Mouse (Mus musculus): ENCODE measurements around the gene Prrc2a. TPM values are rescaled to one million over a fixed set of nuclear protein-coding genes. Genes with fewer than 3 reads are reported as not detected.
A peak's percentile ranks its signal among the peaks of the same experiment; 100 is the strongest.

The Prrc2a gene
- polyA plus RNA-seq, 1 experiment from 2014 or later: 229 TPM

DNA sequence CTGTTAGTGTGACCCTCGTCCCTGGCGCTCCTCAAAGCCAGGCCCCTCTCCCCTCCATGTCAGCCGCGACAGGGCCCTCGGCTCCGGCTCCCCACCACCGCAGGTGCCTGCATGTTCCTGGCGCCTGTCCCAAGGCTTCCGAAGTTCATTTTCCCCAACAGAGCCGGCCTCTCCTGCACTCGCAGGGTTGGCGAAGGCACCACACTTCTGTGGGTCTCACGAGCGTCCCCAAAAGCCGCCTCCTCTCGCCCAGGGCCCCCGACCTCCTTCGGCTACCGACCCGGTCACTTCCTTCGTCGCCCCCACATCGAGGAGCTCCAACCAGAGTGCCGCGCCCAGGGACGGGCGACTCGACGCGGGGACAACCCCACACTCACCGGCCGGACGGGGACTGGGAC, 44.0 kb downstream of the Prrc2a start:
- peak; percentile 46 for DNase-seq (ENCODE audit: low spot score)
- peaks cover 60% of the 10 kb centered on the region for H3K36me3 ChIP-seq
- H3K4me3 ChIP-seq: peak overlapping the region; percentile 89
- peak overlapping the region; percentile 90 for H3K27ac ChIP-seq
- H3K27me3 ChIP-seq (ENCODE audit: low read depth, poor library complexity, severe bottlenecking): no peaks in the 10 kb centered on the region
- WGBS: under 1% methylated on average over 33 of the region's 33 CpGs
- peaks cover 29% of the 10 kb centered on the region for H3K4me1 ChIP-seq
- H3K9me3 ChIP-seq (replicated peaks): no peaks in the 10 kb centered on the region

DNA sequence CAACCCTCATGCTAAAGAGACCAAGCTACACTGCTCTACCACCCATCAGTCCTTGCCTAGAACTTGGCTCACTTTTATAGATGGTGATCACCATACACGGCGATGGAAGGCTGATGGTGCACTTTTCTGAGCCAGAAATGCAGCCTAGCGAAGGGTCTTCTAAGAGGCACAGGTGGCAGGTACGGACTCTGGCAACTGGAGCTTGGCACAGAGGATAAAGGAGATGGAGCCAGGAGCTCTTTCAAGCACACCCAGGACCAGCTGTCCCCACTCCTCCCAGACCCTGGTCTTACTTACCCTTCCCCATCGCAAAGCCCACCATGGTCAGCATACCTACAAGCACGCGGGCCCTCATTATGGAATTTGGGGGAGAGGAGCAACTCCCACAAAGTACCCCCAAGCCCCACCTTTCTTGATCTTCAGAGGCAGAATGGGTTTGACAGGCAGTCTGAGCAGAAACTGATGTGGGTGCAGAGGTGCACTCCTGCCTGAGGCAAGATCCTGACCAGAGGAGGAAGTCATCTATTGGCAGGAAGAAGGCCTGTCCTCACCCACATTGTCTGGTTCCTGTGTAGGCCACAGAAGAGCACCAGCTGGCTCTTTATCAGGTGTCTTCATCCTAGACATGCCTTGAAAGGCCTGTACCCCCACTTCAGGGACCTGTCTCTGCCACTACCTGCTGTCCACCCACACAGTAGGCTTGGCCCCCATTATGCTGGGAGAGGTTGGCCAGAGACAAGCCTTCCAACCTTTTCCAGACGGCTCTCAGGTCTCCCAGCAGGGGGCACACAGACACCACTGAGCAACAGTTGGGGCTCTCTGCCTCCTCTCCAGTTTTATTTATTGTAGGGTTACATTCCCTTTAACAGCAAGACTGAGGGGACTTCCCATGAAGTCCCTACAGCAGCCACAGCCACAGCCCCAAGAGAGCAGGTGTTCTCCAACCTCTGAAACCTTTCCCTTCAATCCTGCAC, 49.4 kb downstream of the Prrc2a start, which contains the start of gene Ly6g5b:
Gene Ly6g5b, minus strand, starts transcription at position 383 of the 974 bp plus-strand sequence.
- WGBS: 86% methylated on average over 8 of the region's 8 CpGs

DNA sequence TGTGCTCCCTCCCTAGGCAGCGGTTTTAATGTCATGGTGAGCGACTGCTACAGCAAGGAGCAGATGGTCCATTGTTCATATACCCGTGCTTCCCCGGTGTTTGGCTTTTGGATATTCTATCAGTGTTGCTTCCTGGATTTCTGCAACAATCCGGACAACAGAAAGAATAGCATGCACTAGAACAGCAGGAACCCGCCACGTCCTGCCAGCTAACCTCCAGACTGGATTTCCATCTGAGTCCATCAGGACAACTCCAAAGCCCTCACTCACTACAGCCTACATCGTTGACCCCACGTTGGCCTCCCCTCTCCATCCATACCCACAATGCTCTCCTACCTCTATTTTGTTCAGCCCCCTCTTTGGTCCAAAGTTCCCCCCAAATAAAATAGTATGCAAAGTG, 52.9 kb downstream of the Prrc2a start:
- H3K4me1 ChIP-seq: no peaks in the 10 kb centered on the region
- H3K4me3 ChIP-seq: no peak overlapping the region
- peaks cover 31% of the 10 kb centered on the region for H3K36me3 ChIP-seq
- no peak for DNase-seq (ENCODE audit: low spot score)
- H3K9me3 ChIP-seq (replicated peaks): no peaks in the 10 kb centered on the region
- WGBS: 89% methylated on average over 9 of the region's 9 CpGs
- H3K27me3 ChIP-seq (ENCODE audit: low read depth, poor library complexity, severe bottlenecking): no peaks in the 10 kb centered on the region
- no peak overlapping the region for H3K27ac ChIP-seq

More for the DNA sequence above, 49.4 kb downstream of the Prrc2a start, which contains the start of gene Ly6g5b:
- H3K27ac ChIP-seq: no peak within 1 kb of the TSS
- H3K4me3 ChIP-seq: no peak within 1 kb of the TSS
- DNase-seq (ENCODE audit: low spot score): no peak
- H3K9me3 ChIP-seq (replicated peaks): no peaks in the 10 kb centered on the region
- no peaks in the 10 kb centered on the region for H3K27me3 ChIP-seq (ENCODE audit: low read depth, poor library complexity, severe bottlenecking)
- H3K36me3 ChIP-seq: peaks cover 59% of the 10 kb centered on the region
- peaks cover 9% of the 10 kb centered on the region for H3K4me1 ChIP-seq

- DNase-seq (ENCODE audit: low spot score): no peak
- 87% methylated on average over 6 of the region's 6 CpGs for WGBS
- no peak within 1 kb of the TSS for H3K4me3 ChIP-seq
- peaks cover 8% of the 10 kb centered on the region; the same call in 1 of the 2 replicates for H3K4me1 ChIP-seq
- H3K27ac ChIP-seq: no peak within 1 kb of the TSS
- peaks cover 13% of the 10 kb centered on the region for H3K36me3 ChIP-seq
- H3K27me3 ChIP-seq (ENCODE audit: low read depth, poor library complexity, severe bottlenecking): no peaks in the 10 kb centered on the region
- H3K9me3 ChIP-seq (replicated peaks): no peaks in the 10 kb centered on the region
Observed at GRCm38 (mm10) chr17:35108097-35108496, 56.6 kb downstream of the Prrc2a start, which contains the start of gene Ly6g5c. Ly6g5c (plus strand) TSS chr17:35108279.

DNA sequence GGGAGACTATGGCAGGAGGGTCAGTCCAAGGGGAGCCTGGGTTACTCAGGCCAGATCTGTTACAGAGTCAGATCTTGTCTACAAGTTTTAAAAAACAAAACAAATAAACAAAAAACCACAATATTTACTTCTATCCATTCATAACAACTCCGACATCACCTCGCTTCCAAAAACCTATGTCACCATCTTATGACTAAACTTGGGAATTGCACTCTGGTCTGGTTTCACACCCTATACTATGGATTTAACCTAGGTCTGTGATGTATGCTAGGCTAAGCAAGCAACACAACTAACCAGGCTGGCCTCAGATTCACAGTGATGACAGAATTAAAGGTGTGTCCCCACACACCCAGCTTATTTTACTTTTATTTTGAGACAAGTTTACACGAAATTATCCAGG, 58.2 kb downstream of the Prrc2a start:
- Histone ChIP-seq H3K36me3 (peaks cover 29% of the 10 kb centered on the region), H3K4me3 (no peak overlapping the region), H3K27ac (no peak overlapping the region), H3K9me3 (replicated peaks) (no peaks in the 10 kb centered on the region), H3K4me1 (peaks cover 8% of the 10 kb centered on the region; the same call in 1 of the 2 replicates), H3K27me3 (ENCODE audit: low read depth, poor library complexity, severe bottlenecking) (no peaks in the 10 kb centered on the region)
- no peak for DNase-seq (ENCODE audit: low spot score)
- WGBS: 80% methylated on average over 3 of the region's 3 CpGs

DNA sequence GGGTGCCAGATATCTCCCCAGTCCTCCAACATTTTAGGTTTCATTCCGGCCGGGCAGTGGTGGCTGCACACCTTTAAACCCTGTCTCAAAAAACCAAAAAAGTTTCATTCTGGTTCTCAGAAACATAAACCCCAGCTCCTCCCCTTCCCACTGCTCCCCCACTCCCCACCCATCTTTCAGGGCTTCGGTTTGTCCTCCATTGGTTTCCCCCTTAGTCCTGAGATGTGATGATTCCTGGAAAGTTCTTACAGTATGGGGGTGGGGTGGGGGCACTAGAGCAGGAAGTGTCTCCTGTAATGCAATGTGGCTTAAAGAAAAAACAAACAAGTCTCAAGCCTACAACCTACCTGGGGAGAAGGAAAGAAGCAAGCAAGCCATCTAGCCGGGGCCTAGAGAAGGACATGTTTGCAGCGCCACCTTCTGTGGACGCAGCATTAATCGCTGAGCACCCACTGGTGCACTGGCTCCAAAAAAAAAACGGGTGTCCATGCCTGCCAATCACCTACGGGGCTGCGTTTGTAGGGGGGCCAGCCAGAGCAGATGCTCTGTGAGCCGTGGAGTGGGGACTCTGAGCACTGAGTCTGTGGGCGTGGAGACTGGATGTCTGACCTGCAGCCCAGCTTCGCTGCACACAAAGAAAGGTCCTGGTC, 58.8 kb downstream of the Prrc2a start:
- peak; percentile 40 for DNase-seq (ENCODE audit: low spot score)
- H3K9me3 ChIP-seq (replicated peaks): no peaks in the 10 kb centered on the region
- no peak overlapping the region for H3K27ac ChIP-seq
- peaks cover 35% of the 10 kb centered on the region for H3K36me3 ChIP-seq
- 35% methylated on average over 13 of the region's 13 CpGs for WGBS
- H3K4me3 ChIP-seq: peak overlapping the region; percentile 13; the same call in 1 of the 2 replicates
- no peaks in the 10 kb centered on the region for H3K27me3 ChIP-seq (ENCODE audit: low read depth, poor library complexity, severe bottlenecking)
- peaks cover 8% of the 10 kb centered on the region; the same call in 1 of the 2 replicates for H3K4me1 ChIP-seq

- Histone ChIP-seq H3K36me3 (peaks cover 47% of the 10 kb centered on the region), H3K9me3 (replicated peaks) (no peaks in the 10 kb centered on the region), H3K4me3 (no peak overlapping the region), H3K27ac (no peak overlapping the region), H3K27me3 (ENCODE audit: low read depth, poor library complexity, severe bottlenecking) (no peaks in the 10 kb centered on the region), H3K4me1 (peaks cover 8% of the 10 kb centered on the region; the same call in 1 of the 2 replicates)
- 83% methylated on average over 6 of the region's 6 CpGs for WGBS
- DNase-seq (ENCODE audit: low spot score): no peak
Observed at GRCm38 (mm10) chr17:35104754-35105153, 59.9 kb downstream of the Prrc2a start.

GRCm38 (mm10) chr17:35104079-35104478, 60.6 kb downstream of the Prrc2a start:
- H3K4me1 ChIP-seq: peaks cover 8% of the 10 kb centered on the region; the same call in 1 of the 2 replicates
- H3K27me3 ChIP-seq (ENCODE audit: low read depth, poor library complexity, severe bottlenecking): no peaks in the 10 kb centered on the region
- H3K27ac ChIP-seq: no peak overlapping the region
- H3K36me3 ChIP-seq: peaks cover 53% of the 10 kb centered on the region
- DNase-seq (ENCODE audit: low spot score): no peak
- no peaks in the 10 kb centered on the region for H3K9me3 ChIP-seq (replicated peaks)
- WGBS: 92% methylated on average over 7 of the region's 7 CpGs
- no peak overlapping the region for H3K4me3 ChIP-seq

- no peaks in the 10 kb centered on the region for H3K9me3 ChIP-seq (replicated peaks)
- H3K27ac ChIP-seq: no peak overlapping the region
- no peak overlapping the region for H3K4me3 ChIP-seq
- H3K36me3 ChIP-seq: peaks cover 61% of the 10 kb centered on the region
- H3K27me3 ChIP-seq (ENCODE audit: low read depth, poor library complexity, severe bottlenecking): no peaks in the 10 kb centered on the region
- DNase-seq (ENCODE audit: low spot score): no peak
- 72% methylated on average over 6 of the region's 6 CpGs for WGBS
- H3K4me1 ChIP-seq: peaks cover 8% of the 10 kb centered on the region; the same call in 1 of the 2 replicates
Observed at GRCm38 (mm10) chr17:35103221-35103690, 61.4 kb downstream of the Prrc2a start.

DNA sequence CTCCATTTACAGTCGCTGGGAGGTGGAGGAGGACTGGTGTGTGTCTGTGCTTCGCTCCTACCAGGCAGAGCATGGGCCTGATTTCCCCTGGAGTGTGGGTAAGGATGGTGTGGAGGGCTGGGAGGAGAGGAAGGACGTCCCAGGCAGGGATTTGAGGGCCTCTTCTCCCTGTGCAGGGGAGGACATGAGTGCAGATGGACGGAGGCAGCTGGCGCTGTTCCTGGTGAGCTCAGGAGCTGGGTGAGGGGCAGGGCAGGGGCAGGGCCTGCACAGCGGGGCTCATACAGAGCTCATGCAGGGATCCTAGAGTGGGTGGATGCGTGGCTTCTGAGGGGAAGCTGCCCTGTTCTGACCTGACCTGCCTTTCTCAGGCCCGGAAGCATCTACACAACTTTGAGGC, 62.4 kb downstream of the Prrc2a start:
- Histone ChIP-seq H3K27me3 (ENCODE audit: low read depth, poor library complexity, severe bottlenecking) (no peaks in the 10 kb centered on the region), H3K36me3 (peaks cover 70% of the 10 kb centered on the region), H3K27ac (no peak overlapping the region), H3K4me3 (no peak overlapping the region), H3K4me1 (peaks cover 8% of the 10 kb centered on the region; the same call in 1 of the 2 replicates), H3K9me3 (replicated peaks) (no peaks in the 10 kb centered on the region)
- DNase-seq (ENCODE audit: low spot score): no peak
- WGBS: 79% methylated on average over 8 of the region's 8 CpGs

DNA sequence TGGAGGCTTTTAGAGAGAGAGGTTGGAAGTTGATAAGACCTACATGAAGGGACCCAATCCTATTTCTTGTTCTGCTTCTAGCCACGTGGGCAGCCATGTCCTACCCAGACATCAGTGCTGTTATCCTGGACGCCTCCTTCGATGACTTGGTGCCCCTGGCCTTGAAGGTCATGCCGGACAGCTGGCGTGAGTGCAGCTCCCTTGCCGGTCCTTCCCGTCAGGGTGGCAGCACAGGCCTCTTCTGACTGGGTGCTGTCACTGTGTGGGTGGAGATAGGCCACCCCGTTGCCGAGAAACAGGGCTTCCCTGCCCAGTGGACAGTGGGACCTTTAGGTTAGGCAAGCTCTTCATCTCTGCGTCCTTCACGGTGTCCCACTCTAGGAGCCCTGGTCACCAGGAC, 63.5 kb downstream of the Prrc2a start:
- H3K36me3 ChIP-seq: peaks cover 81% of the 10 kb centered on the region
- H3K27me3 ChIP-seq (ENCODE audit: low read depth, poor library complexity, severe bottlenecking): no peaks in the 10 kb centered on the region
- H3K27ac ChIP-seq: no peak overlapping the region
- peaks cover 8% of the 10 kb centered on the region; the same call in 1 of the 2 replicates for H3K4me1 ChIP-seq
- H3K9me3 ChIP-seq (replicated peaks): no peaks in the 10 kb centered on the region
- WGBS: 91% methylated on average over 11 of the region's 11 CpGs
- no peak overlapping the region for H3K4me3 ChIP-seq
- DNase-seq (ENCODE audit: low spot score): no peak

GRCm38 (mm10) chr17:35100196-35100765, 64.4 kb downstream of the Prrc2a start:
- no peak overlapping the region for H3K4me3 ChIP-seq
- 77% methylated on average over 10 of the region's 10 CpGs for WGBS
- no peak for DNase-seq (ENCODE audit: low spot score)
- no peaks in the 10 kb centered on the region for H3K9me3 ChIP-seq (replicated peaks)
- H3K4me1 ChIP-seq: no peaks in the 10 kb centered on the region
- H3K27me3 ChIP-seq (ENCODE audit: low read depth, poor library complexity, severe bottlenecking): no peaks in the 10 kb centered on the region
- H3K27ac ChIP-seq: no peak overlapping the region
- peaks cover 89% of the 10 kb centered on the region for H3K36me3 ChIP-seq
